Mouse (Mus musculus) mouse embryonic stem cell (cell line): ENCODE results near the gene Pcolce.
"Not testable (repeated sequence)": the region's sequence is repeated elsewhere in the genome, so short reads cannot be mapped to it uniquely, and the experiment has no call there.

ENCODE experiments used
- in situ Hi-C, 2 experiments: fragments of 300-500 bp; cut with MboI; formaldehyde crosslinking; loops; 1 replicate in 1 of 2; 3 replicates in 1 of 2; pipeline ENCODE4 v1.14.3; 2019 to 2020; ENCODE audit warnings: low sequenced_read_pairs in 2 of 2, low pct_unique_long_range_greater_than_20kb in 1 of 2, mixed read lengths in 1 of 2; ENCODE audit not compliant: unreplicated experiment in 1 of 2

The Pcolce gene

DNA sequence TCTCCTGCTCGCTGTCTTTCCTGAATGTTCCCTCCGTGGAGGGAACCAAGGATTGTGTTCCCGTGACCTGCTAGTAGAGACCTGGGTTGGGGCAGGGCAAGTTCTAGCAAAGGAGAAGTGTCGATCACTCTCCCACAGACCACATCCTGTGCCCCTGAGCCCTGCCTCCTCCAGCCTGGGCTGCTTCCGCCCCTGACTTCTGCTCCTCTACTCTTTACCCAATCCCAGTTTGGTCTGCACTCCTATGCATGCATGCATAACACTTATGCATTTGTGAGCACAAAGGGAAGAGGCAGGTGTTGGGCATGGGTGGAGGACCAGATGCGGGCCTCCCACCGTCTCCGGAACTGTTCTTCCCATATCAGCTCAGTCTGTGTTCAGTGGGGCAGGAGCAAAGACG lies 17.6 kb upstream of the Pcolce start:
- in situ Hi-C loops: no loop called here

DNA sequence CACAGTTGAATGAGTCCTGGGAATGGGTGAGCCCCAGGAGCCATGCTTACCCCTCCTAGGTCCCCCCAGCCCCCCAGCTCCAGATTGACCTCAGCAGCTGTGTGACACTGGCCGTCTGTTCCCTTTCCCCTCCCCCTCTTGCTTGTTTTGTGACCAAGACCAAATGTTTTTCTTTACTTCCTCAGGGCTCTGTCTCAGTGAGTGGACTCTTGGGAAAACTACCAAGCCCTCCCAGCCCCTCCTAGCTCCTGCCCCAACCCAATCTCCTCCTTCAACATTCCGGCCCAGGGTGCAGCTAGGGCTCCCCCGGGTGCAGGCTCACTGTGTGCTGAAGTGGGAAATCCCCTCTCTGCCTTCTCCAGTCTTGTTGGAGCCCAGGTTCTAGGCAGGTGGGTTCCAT lies 17.0 kb upstream of the Pcolce start:
- in situ Hi-C loops: no loop called here

DNA sequence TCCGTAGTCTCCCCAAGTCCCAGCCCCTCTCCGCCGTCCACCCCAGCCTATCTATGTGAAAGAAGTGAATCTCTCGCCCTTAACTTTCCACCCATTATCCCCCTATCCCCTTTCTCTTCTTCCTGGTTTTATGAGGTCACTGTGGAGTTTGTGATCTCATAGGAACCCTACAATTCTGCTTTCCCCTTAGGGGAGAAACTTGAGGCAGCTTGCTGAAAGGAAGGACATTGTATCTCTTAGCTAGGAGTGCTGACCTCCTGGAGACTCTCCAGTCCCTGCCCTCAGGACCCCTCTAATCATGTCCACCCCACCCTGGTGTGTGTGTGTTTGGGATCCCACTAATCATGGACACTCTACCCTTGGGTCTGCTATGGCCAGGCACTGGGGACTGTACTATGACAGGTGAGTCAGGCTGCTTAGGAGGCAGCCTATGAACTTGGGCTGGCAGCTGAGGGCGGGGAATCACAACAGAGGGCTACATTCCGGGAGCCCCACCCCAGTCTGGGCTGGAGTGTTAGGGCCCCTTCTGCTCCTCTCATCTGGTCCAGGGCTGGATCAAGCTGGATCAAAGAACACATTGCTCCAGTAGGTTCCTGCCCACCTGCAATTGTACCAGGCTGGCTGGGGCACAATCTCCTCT lies 16.4 kb upstream of the Pcolce start:
- in situ Hi-C loops: no loop called here

DNA sequence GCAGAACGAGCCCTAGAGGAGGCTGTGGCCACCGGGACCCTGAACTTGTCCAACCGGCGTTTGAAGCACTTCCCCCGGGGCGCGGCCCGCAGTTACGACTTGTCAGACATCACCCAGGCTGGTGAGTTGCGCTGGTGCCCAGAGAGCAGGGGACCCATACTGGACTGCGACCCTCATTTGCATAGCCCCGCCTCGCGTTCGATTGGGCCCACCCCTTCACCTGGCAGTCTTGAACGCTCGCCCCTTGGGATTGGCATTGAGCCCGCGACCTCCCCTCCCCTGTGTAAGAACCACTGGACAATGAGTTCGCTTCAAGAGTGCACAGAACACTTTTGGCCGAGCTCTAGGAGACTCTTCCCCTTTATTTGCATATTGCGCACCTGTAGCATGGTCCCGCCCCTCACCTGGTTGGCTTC lies 15.7 kb upstream of the Pcolce start:
- in situ Hi-C loops: no loop called here

DNA sequence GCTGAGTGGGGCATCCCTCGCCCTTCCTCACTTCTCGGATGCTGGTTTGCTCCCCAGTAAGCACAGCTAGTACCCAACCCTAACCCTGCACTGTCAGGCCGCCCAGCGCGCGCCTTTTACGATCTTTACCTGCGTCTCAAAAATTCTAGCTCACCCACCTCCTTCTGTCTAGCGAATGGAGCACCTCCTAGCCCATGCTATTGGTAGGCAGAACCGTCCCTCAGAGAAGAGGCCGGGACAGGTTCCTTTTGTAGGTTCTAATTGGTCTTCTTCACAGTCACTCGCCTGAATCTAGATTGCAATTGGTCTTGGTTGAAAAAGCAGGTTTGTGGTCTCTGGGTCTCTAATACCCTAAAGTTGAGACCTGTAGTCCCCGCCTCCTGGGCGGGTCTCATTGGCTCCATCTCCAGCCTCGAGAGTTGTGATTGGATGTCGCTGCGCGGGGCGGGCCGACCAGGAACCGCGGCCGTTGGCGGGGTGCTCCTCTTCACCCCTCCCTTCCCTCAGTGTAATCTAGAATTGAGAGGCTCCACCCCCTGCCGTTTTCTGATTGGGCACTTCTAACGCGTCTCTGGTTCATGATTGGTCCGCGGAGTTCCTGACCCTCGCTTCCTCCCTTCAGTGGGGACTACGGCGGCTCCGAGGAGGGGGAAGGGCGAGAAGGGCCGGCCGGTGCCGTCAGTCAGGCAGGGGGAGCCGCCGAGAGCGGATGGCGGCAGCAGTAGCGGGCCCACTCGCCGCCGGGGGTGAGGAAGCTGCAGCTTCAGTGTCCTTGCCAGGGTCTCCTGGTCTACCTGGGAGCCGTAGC lies 15.1 kb upstream of the Pcolce start, which contains the start of the genes Fbxo24, Lrch4 and Gm20605:
TSS of gene Fbxo24 (minus strand) at position 505 of the 808 bp plus-strand sequence.
TSS of gene Lrch4 (plus strand) at position 624 of the 808 bp plus-strand sequence.
TSS of gene Gm20605 (plus strand) at position 678 of the 808 bp plus-strand sequence.
- in situ Hi-C loops: no loop called here

DNA sequence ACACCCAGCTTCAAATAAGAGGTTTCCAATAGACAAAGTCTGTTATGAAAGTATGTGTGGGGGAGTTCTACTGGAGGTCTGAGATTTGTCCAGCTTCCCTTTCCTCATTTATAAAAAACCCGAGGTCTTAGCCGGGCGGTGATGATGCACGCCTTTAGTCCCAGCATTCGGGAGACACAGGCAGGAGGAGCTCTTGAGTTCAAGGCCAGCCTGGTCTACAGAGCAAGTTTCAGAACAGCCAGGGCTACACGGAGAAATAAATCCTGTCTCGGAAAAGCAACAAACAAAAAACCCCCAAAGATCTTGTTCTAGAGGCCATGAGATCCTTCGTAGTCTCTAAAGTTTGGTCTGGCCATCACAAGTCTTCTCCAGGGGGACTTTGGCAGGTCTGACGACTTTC lies 14.4 kb upstream of the Pcolce start:
- in situ Hi-C loops: no loop called here

DNA sequence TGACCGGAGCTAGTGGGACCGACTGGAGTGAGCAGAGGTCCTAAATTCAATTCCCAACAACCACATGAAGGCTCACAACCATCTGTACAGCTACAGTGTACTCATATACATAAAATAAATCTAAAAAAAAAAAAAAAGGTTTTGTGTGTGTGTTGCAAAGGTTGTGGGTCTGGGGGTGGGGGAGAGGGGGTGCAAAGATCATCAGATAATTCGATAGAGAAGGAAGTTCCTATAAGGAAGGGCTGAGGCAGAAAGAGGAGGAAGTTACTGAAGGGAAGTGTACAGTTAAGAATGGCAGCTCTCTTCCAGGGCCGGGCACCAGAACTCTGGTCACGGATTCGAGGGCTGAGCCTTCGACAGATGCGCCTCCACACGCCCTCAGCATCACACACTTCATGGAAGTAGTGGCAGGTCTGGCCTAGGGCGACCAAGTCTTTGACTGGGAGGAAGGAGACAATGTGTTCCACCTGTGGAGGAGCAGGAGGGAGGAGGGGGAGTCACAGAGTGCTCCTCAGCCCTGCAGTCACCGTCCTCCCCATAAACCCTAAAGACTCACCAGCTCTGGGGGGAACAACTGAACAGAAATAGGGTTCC lies 10.4 kb upstream of the Pcolce start:
- in situ Hi-C loops: no loop called here

DNA sequence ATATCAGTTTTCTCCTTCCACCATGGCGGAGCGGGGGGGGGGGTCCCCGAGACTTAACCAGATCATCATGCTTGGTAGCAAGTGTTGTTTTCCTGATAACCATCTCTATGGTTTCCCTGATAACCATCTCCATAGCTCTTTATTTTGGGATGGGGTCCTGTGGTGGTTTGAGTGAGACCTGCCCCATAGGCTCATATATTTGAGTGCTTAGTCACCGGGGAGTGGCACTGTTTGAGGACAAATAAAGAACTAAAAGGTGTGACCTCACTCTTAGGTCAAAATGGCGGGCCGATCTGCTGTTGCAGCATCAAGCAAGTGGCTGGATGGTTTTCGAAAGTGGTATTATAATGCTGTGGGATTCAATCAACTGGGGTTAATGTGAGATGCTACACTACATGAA lies 1.8 kb upstream of the Pcolce start:
- in situ Hi-C loops: no loop called here

DNA sequence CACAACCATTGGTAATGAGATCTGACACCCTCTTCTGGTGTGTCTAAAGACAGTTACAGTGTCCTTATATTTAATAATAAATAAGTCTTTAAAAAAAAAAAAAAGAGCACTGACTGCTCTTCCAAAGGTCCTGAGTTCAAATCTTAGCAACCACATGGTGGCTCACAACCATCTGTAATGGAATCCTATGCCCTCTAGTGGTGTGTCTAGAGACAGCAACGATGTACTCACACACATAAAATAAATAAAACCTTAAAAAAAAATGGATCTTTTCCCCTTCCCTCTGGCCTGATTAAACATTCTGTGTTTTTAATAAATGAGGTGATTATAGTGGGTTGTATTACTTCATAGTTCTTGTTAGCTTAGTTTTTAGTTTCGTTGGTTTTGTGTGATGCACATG lies 1.3 kb upstream of the Pcolce start:
- in situ Hi-C loops: not testable (repeated sequence)

DNA sequence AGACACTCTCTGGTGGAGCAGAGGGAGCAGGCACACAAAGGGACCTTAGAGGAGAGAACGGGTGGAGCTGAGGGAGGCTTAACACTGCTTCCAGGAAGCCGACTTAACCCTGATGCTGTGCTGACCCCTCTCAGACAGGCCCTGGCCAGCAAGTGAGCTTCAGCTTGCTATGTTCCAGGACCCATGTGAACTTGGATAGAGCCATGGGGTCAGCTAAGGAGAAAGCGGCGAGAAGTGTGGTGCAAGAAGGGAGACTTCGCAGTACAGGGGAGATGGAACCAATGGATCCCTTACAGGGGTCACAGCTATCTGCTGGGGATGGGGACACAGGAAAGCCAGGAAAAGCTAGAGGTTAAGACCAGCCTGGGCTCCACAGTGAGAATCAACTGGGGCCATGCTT lies 508 bp downstream of the Pcolce start:
- in situ Hi-C loops: no loop called here

DNA sequence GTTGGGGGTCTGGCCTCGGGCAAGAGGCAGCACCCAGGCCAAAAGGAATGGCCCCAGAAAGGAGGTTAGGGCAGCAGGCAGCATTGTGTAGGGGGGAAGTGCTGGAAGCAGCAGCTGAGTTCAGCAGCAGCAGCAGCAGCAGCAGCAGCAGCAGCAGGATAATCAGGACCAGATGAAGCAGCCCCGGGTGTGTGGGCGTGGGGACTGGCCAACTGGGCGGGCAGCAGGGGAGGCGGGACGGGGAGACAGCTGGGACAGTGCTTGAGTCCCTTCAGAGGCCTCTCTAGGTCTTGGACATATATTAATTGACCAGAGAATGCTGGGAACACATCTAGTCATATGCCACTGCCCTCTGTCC lies 2.4 kb downstream of the Pcolce start:
- in situ Hi-C loops: no loop called here

DNA sequence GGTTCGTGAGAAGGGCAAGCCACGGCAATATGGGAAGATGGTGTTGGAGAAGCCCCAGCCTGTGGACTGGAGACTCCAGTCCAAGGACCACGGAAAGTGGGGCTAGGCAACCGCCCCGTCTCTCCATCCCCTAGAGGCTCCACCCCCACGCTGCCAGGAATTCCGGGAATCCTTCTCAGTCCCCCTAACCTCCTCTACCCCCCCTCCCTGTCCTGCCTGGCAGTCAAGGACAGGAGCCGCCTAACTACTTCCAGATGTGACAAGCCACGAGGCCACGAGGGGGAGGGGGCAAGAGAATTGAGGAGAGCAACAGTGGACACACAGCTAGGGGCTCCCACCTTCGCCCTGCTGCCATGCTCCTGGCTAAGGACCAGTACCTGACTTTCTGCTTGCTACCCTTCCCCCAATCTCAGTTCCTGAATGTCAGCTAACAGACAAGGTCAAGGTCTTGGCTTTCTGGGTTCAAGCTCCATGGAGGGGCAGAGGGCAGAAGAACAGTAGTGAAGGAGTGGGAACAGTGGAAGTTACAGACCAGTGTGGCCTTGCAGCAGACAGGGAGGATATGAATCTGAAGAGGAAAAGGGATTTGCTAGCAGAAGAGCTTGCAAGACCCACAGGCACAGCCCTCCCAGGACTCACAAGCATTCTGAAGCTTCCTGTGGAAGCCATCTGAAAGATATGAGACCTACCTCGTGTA lies 2.9 kb downstream of the Pcolce start:
- in situ Hi-C loops: no loop called here

DNA sequence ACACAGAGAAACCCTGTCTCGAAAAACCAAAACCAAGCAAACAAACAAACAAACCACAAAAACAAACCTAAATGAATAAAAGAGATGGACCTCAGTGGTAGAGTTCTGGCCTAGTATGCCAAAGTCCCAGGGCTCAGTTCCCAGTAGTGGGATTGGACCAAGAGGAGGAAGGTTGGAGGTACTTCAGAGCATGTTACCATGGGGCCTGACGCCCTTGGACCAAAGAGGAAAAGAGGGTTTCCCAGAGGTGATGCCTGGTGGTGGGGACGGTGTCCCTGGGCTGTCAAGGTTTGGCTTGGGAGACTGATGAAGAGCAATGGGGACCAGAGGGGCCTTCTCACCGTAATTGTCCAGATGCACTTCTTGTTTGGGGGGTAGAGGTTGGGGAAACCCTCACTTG lies 3.5 kb downstream of the Pcolce start:
- in situ Hi-C loops: no loop called here

DNA sequence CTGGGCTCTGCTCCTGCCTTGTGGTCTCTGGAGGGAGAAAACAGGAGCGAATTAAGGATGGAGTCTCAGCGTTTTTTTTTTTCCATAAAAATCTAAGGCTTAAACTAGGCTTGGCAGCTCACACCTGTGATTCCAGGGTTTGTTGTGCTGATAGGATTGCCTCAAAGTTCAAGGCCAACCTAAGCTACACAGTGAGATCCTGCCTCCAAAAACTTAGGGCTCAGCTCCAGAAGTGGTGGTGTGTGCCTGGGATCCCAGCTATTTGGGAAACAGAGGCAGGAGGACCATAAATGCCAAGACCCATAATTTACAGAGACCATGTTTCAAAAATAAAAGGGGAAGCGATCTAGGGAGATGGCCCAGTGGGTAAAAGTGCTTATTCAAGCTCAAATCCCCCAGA lies 4.3 kb downstream of the Pcolce start:
- in situ Hi-C loops: no loop called here

DNA sequence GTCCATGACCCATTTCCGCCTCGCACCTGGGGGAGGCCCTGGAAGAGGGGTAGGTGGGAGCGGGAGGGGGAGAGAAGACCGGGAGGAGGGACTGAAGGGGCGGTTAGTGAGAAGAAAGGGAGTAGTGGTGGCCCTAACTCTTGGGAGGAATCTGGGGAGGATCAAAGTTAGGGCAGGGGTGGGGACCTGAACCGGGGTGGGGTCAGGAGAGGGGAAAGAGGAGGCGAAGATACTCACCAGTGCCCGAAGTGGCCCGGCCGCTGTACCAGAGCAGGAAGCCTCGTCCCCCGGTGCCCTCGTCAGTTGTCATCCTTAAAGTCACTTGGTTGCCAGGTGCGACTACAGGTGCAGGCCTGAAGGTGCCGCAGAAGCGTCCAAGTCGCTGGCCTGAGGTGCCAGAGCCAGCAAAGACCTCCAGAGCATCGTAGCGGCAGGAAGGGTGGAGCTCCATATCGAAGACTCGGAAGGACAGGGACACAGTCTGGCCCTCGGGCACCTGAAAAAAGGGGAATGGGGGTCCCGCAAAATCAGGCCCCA lies 4.9 kb downstream of the Pcolce start:
- in situ Hi-C loops: no loop called here

DNA sequence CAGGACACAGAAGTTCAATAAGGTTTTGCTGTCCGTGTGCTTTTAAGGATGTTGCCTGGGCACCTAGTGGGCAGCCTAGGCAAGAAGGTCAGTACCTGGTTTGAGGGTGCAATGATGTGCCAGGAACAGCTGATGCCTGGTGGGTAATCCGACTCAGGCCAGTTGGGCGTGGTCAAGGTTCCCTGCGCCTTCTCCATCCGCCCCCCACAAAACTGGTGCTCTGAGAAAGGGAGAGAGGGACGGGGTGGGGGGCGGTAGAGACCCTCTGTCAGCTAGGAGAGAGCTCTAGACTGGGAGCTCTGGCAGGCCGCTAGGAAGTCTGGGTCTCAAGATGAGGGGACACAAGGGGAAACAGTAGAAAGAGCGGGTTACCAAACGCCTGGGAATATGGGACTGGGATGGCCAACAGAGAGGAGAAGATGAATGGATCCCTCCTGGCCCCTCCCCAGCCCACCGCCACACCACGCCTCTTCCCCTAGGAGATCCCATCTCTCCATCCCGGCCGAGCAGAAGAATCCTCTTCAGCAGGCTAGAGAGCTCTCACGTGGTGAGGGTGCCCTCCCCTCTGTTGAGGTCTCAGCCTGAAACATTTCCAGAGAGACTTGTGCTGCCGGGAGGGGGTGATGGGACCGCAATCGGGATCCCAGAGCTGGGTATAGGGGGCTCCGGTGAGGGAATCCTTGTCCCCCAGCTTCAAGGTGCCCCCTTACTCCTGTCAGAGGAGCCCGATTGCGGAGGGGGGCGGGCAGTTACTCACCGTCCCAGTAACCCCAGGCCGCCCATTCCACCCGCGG lies 5.5 kb downstream of the Pcolce start:
- in situ Hi-C loops: no loop called here

DNA sequence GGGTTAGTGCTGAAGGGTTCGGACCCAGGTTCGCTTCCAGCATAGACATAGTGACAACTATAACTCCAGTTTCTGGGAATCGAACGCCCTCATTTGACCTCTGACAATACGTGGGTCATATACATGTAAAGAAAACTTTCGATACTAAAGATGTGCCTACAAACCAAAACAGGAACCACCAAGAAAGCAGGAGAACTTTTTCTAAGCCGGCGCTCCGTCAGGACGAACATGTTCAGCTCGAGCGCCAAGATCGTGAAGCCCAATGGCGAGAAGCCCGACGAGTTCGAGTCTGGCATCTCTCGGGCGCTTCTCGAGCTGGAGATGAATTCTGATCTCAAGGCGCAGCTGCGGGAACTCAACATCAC lies 12.2 kb downstream of the Pcolce start:
- in situ Hi-C loops: no loop called here

DNA sequence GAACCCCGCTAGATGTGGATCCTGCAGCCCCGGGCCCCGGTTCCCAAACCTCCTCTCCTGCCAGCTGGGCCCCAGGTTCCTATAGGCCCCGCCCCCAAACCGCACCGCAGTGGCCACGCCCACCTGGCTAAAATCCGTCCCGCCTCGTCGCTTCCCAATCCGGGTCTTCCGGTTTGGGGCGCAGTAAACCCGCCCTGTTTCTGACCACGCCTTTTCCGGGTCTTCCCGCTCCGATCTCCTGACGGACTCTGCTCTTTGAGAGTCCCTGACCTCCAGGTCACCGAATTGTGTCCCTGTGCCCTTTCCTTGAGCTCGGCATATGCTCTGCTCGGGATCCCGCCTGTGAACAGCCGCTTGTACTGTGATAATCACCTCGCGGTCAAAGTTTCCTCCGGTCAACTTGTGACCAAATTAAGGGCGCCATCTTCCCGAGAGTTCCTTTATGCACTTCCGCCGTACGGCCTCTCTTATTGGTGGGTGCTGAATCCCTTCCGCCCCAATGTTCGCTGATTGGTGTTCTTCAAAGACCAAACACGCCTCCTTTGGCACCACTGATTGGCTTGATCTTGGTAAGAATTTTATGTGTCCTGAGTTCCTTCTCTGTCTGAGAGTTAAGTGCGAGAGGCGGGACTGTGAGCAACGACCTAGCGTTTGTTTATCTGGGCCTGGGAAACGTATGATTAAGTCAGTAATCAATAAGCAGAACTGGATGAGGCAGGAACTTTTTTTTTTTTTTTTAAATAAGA lies 12.8 kb downstream of the Pcolce start, which contains the start of gene Mospd3:
TSS of gene Mospd3 (minus strand) at position 440 of the 746 bp plus-strand sequence.
- in situ Hi-C loops: no loop called here
